Mouse (Mus musculus) B cell, adult 62 days (primary cell): ENCODE results near the gene Ccdc33. TPM values are rescaled to one million over a fixed set of nuclear protein-coding genes. Genes with fewer than 3 reads are reported as not detected.

Experiments
- total RNA-seq: library from RNA; stranded (reverse); gene quantifications from 4 replicates; pipeline ENCODE4 v1.2.4, GENCODE M21; 2023

Ccdc33 gene
- not detected in 4 replicates for total RNA-seq

GRCm38 (mm10) chr9:58118671-58119070 lies at the start of gene Ccdc33:
Ccdc33 (minus strand) TSS chr9:58118823.

DNA sequence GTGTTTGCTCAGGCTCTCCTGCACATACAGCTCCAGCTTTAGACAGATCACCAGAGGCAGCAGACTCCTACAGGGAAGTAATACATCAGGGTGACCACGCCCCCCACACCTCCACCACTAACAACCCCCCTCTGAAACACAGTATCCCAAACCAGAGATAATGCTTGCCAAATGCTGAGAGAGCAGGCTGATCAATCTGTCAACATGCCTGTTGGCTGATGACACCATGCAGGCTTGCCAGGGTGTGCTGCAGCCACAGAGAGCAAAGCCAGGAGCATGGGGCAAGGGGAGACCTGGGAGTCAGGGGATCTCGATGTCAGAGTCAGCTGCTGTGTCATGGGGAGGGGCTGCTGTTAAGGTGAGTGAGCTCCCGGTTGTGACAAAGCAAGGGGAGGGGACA lies 55.1 kb downstream of the Ccdc33 start, which contains the start of gene Stra6:
Gene Stra6, plus strand, starts transcription at position 258 of the 400 bp plus-strand sequence.

DNA sequence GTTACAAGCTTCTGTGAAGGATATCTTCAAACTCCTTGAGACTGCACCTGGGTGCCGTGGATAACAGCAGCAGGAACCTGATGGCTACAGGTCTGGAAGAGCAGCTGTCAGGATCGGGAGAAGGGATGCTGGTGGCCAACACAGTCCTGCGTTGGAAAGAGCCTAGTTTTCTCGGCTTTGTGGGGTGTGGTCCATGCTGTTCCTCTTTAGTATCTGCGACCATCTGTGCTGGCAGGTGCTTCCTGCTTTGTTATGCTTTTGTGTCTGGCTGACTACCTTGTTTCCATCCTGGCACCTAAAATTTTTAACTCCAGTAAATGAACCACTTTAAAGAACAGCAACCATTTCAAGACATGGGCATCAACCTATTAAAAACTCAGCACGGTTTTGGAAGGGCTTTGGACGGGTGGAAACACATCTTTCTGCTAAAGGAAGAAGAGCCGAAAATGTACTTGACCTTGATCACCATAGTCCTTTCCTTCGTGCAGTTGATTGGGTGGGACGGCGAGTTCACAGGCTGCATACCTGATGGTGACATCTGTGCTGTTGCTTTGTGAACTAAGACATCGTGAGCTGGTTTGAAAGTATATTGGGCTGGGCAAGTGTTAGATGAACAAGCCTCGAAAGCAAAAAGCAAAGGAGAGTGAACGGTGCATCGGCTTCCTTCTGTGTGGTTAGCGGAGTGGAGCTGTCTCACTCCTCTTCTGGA lies 112.7 kb downstream of the Ccdc33 start, which contains the start of gene Cyp11a1:
Gene Cyp11a1, plus strand, starts transcription at position 659 of the 709 bp plus-strand sequence.

Other genes with a start within 250 kb of the Ccdc33 start
- gene Ubl7, start 207.8 kb downstream of the Ccdc33 start, total RNA-seq = 78.8 to 84.9 TPM (median 81.9 TPM) in 4 replicates
- 31.6 to 37.2 TPM (median 33.9 TPM) in 4 replicates for gene Sema7a, start 178.7 kb downstream of the Ccdc33 start, total RNA-seq
- gene Cyp11a1, start 112.4 kb downstream of the Ccdc33 start, total RNA-seq = 0.40 to 0.95 TPM in 2 of 4 replicates, not detected in the others
- not detected in 4 replicates for gene Stra6, start 55.0 kb downstream of the Ccdc33 start, total RNA-seq
- not detected in 4 replicates for gene Islr, start 85.5 kb upstream of the Ccdc33 start, total RNA-seq
- 8.5 to 14.2 TPM (median 11.1 TPM) in 4 replicates for gene Islr2, start 85.5 kb upstream of the Ccdc33 start, total RNA-seq
- gene Pml, start 131.0 kb upstream of the Ccdc33 start, total RNA-seq = 360 to 424 TPM (median 369 TPM) in 4 replicates
- 81.5 to 92.9 TPM (median 88.1 TPM) in 4 replicates for gene Stoml1, start 134.3 kb upstream of the Ccdc33 start, total RNA-seq
- not detected in 4 replicates for gene Loxl1, start 194.4 kb upstream of the Ccdc33 start, total RNA-seq